Mouse (Mus musculus) olfactory bulb, adult 2 months (tissue): ENCODE data around the gene Gm5728. TPM values are rescaled to one million over a fixed set of nuclear protein-coding genes. Genes with fewer than 3 reads are reported as not detected.
"Not testable (repeated sequence)": the region's sequence is repeated elsewhere in the genome, so short reads cannot be mapped to it uniquely, and the experiment has no call there.

Experiments used
- H3K27ac ChIP-seq: fragments of 200-500 bp; 2 replicates; pipeline ENCODE4 v1.5.1; 2012; ENCODE audit warnings: low read depth, low read length; ENCODE audit not compliant: insufficient read depth
- H3K4me1 ChIP-seq: fragments of 200-500 bp; 2 replicates; pipeline ENCODE4 v1.6.1; 2012; ENCODE audit warnings: low read length; ENCODE audit not compliant: control insufficient read depth, insufficient read depth
- H3K4me3 ChIP-seq: fragments of 200-500 bp; 2 replicates; pipeline ENCODE4 v1.5.1; 2012; ENCODE audit warnings: mild to moderate bottlenecking, low read depth, low read length, moderate library complexity; ENCODE audit not compliant: insufficient read depth
- WGBS: fragments of 180-500 bp; shearing (Covaris S2); methylation state at CpG from one replicate; pipeline ENCODE4 v1.1.7; 2018; 5-methylcytosine and 5-hydroxymethylcytosine counted together
- polyA plus RNA-seq: library from polyadenylated mRNA; stranded (reverse); fragments of >200 nt; gene quantifications from 2 replicates; pipeline ENCODE4 v1.2.4, GENCODE M21; 2012; ENCODE audit warnings: low replicate concordance; ENCODE audit not compliant: missing spikeins, insufficient read depth, insufficient read length

Gm5728 gene
- polyA plus RNA-seq, result not detected in 2 replicates

- H3K4me1 ChIP-seq, H3K27ac ChIP-seq: not testable (repeated sequence)
- WGBS, result no CpG with 5 or more reads among the region's 1 CpGs
These were observed at the start of gene Gm5728 for GRCm38 (mm10) chr7:20375310-20375709. Gm5728 (minus strand) TSS chr7:20375410.

GRCm38 (mm10) chr7:20417642-20418041 lies 42.4 kb upstream of the Gm5728 start, which contains the start of gene Vmn1r100:
Vmn1r100 (plus strand) TSS chr7:20417942.
- not testable (repeated sequence) for H3K27ac ChIP-seq, H3K4me1 ChIP-seq, H3K4me3 ChIP-seq
- no CpG with 5 or more reads among the region's 3 CpGs for WGBS

More at GRCm38 (mm10) chr7:20375310-20375709, at the start of gene Gm5728:
- not testable (repeated sequence) for H3K4me3 ChIP-seq

- no CpG with 5 or more reads among the region's 2 CpGs for WGBS
- not testable (repeated sequence) for H3K4me3 ChIP-seq, H3K27ac ChIP-seq, H3K4me1 ChIP-seq
These were observed 41.2 kb downstream of the Gm5728 start, which contains the start of gene Gm4133 for GRCm38 (mm10) chr7:20333965-20334364. Gm4133 (minus strand) TSS chr7:20334065.

Other genes starting within 250 kb of the Gm5728 start
- not detected in 2 replicates for gene Vmn1r93, start 236.3 kb downstream of the Gm5728 start, polyA plus RNA-seq
- not detected in 2 replicates for gene Vmn1r94, start 207.0 kb downstream of the Gm5728 start, polyA plus RNA-seq
- gene Vmn1r95, start 181.7 kb downstream of the Gm5728 start, polyA plus RNA-seq, result not detected in 2 replicates
- not detected in 2 replicates for gene Gm6164, start 169.8 kb downstream of the Gm5728 start, polyA plus RNA-seq
- gene Gm4498, start 141.6 kb downstream of the Gm5728 start, polyA plus RNA-seq, result not detected in 2 replicates
- not detected in 2 replicates for gene Gm5890, start 112.6 kb downstream of the Gm5728 start, polyA plus RNA-seq
- gene Gm4133, start 41.3 kb downstream of the Gm5728 start, polyA plus RNA-seq, result not detected in 2 replicates
- gene Vmn1r100, start 42.5 kb upstream of the Gm5728 start, polyA plus RNA-seq, result not detected in 2 replicates
- not detected in 2 replicates for gene Vmn1r101, start 67.2 kb upstream of the Gm5728 start, polyA plus RNA-seq
- not detected in 2 replicates for gene Gm10670, start 99.5 kb upstream of the Gm5728 start, polyA plus RNA-seq
- not detected in 2 replicates for gene Vmn1r103, start 135.1 kb upstream of the Gm5728 start, polyA plus RNA-seq
- gene Vmn1r104, start 158.4 kb upstream of the Gm5728 start, polyA plus RNA-seq, result not detected in 2 replicates
- not detected in 2 replicates for gene Gm5726, start 170.3 kb upstream of the Gm5728 start, polyA plus RNA-seq
- gene Gm4141, start 200.8 kb upstream of the Gm5728 start, polyA plus RNA-seq, result not detected in 2 replicates
- gene Gm4513, start 223.6 kb upstream of the Gm5728 start, polyA plus RNA-seq, result not detected in 2 replicates